Mouse (Mus musculus) splenic B cell, adult 2 months (primary cell): ENCODE results near the gene Adamtsl5.

Experiments
- DNase-seq: peaks from one replicate; pipeline ENCODE4 v3.0.0-alpha.2; 2011; ENCODE audit warnings: low read depth, low spot score
- H3K27me3 ChIP-seq: 2 replicates; pipeline ENCODE4 v1.6.1; 2012; ENCODE audit warnings: mild to moderate bottlenecking, low read length, moderate library complexity, mixed read lengths; ENCODE audit not compliant: control insufficient read depth, poor library complexity, insufficient read depth, severe bottlenecking
- H3K36me3 ChIP-seq: 2 replicates; pipeline ENCODE4 v1.6.1; 2012; ENCODE audit warnings: mild to moderate bottlenecking, low read length, moderate library complexity, mixed read lengths; ENCODE audit not compliant: control insufficient read depth, poor library complexity, insufficient read depth, severe bottlenecking

Adamtsl5 gene

DNA sequence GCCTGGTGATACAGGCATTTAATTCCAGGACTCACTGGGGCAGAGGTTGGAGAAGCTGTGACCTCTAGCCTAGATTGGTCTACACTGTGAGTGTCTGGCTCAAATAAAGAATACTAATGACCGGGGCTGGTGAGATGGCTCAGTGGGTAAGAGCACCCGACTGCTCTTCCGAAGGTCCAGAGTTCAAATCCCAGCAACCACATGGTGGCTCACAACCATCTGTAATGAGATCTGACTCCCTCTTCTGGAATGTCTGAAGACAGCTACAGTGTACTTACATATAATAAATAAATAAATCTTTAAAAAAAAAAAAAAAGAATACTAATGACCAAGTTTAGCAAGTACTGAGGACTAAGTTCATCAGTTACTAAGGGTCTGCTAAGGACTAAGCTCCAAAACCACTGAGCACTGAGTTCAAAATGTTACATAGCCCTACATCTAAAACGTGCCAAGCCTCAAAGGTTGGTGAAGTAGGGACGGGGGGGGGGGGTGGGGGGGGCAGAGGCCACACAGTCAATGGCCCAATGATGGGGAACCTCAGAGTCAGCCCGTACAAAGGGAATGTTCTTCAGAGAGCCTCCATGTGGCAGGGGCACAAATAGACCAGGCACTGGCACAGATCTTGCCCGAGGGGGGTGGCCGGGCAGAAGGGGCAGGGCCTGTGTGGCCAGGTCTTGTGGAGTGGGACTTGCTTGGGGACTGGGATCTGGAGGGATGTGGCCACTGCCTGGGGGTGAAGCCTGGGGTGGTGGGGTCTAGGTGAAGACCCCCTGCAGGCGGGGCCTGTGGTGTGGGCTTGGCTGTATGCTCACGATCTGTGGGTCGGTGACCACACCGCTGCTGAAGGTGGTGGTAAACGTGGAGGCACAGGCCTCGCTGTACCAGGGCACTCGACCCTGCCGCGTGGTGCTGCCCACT is 23.8 kb downstream of the Adamtsl5 start:
- no peak for DNase-seq
- H3K27me3 ChIP-seq: no peaks in the 10 kb centered on the region
- no peaks in the 10 kb centered on the region for H3K36me3 ChIP-seq

DNA sequence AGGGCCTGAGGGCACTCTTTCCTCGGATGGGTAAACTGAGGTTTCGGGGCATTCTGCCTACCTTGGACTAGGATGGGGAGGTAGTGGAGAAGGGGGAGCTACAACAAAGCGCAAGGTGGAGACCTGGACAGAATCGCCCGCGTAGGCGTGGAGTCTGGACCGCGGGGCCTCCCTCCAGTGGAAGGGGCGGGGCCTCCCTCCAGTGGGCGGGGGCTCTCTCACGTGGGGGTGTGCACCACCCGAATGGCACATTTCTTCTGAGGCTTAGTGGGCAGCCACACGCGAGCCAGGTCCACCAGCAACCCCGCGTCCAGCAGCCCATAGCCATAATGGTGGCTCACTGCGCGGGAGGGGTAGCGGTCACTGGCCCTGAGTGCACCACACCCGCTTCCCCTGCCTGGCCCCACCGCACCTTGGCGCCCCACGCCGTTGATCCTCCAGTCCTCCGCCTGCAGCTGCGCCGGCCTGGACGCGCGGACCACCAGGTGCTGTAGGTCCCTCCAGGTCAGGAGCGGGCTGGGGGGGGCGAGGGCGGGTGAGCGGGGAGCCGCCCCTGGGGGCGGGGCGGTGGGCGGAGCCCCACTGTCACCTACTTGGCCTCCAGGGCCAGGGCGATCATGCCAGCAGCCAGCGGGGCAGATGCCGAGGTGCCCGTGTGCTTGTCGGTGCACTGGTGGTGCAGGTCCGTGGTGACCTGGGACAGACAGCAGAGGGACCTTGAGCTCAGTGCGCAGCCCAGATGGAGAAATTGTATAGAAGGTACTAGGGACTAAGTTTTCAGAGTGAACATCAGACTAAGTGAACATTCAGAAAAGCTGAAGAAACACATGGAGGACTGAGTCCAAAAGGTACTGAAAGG is 24.7 kb downstream of the Adamtsl5 start:
- Histone ChIP-seq H3K27me3 (no peaks in the 10 kb centered on the region), H3K36me3 (no peaks in the 10 kb centered on the region)
- peak; percentile 80 for DNase-seq

DNA sequence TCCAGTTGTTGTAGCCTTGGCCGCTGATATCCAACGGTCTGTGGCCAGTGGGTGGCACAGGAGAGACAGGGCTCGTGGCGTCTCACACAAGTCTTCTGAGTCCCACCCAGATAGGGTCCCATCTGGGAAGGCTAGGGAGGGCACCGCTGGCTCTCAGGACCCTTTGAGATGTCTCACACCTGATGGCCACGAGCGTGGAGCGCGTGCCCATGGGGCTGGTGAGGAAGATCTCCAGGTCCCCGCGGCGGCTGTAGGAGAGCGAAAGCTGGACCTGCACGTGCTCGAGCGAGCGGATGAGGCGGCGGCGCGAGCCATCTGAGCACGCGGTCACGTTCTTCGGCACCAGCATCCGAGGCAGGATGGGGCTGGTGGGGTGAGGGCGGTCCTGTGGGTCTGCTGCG is 25.4 kb downstream of the Adamtsl5 start:
- no peaks in the 10 kb centered on the region for H3K36me3 ChIP-seq
- H3K27me3 ChIP-seq: no peaks in the 10 kb centered on the region
- peak; percentile 56 for DNase-seq

DNA sequence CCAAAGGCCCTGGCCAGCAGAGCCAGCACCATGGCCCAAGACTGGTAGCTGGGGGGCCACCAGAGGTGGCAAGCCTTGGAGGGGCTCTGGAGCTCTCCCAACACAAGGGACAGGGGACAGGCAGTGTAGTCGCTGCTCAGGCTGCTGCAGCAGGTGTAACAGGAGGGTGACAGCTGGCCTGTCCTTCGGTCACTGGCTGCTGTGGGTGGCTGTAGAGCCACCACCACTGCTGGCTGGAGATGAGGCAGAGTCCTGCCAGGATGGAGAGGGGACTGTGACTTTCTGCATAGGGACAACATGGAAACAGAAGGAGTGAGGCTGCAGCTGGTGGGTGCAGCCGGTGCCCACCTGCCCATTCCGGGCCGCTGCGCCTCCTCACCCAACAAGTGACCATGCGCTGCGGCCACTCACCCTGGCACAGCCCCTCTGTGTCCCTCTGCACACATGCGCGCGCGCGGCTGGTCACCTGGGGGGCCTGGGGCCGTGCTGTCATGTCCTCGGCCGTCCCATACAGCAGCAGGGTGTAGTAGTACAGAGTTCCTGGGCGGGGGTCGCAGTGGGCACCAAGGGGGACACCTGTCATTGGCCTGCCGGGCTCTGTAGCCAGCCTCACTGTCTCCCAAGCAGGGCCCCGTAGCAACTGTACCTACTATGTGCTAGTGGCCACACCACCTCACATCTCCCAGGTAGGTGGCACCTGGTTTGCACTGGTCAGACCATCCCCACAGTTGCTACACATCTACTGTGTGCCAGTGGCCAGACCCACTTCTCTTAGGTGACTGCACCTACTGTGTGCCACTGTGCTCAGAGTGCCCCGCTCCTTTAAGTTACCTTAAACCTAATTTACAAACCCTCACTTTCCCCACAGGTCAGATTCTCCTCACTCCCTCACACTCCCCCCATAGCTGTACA is 26.3 kb downstream of the Adamtsl5 start:
- H3K27me3 ChIP-seq: no peaks in the 10 kb centered on the region
- DNase-seq: no peak
- no peaks in the 10 kb centered on the region; the same call in 1 of the 2 replicates for H3K36me3 ChIP-seq

DNA sequence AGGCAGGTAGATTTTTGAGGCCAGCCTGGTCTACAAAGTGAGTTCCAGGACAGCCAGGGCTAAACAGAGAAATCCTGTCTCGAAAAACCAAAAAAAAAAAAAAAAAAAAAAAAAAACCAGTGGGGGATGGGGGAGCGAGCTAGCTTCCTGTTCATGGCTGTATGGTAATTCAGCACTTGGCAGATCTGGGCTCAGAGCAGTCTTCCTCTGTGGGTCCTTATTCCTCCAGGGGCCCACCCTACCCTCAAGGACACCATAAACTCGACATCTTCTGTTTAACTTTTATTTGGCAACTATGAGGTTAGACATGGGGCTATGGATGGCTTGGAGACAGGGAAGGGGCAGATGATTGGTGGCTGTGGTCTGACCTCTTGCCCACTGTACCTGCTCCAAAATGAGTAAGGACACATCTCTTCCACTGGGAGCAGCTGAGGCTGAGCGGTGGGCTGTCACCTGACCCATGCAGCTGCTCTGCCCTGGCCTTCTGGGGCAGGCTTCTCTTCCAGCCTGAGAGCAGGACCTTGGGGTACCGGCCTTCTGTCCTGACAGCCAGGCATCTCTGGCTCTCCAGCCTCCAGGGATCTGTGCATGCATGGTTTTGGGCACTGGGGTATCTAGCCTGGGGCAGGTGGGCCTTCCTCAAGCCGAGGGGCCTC is 27.1 kb downstream of the Adamtsl5 start:
- H3K27me3 ChIP-seq: no peaks in the 10 kb centered on the region
- no peak for DNase-seq
- H3K36me3 ChIP-seq: no peaks in the 10 kb centered on the region; the same call in 1 of the 2 replicates

DNA sequence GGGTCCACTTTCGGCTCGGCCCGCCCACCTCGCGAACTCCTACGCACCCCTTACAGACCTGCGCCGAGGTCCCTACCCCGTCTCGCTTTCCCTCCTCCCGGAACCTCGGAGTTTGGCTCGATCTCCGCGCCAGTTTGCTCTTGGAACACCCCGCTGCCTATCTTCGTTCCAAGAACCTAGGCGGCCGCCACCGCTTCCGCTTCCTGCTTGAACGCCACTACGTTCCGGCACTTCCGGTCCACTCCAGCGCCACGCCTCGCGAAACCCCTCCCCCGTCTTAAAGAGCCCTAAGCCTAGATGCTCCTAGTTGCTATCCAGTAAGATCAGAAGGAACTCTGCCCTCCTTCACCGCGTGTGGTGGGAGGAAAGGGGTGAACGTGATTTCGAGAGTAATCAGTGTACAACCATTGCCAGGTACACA is 27.9 kb downstream of the Adamtsl5 start, which contains the start of gene 2310011J03Rik:
Gene 2310011J03Rik (minus strand): TSS at position 198 of the 421 bp plus-strand sequence.
- Histone ChIP-seq H3K36me3 (no peaks in the 10 kb centered on the region; the same call in 1 of the 2 replicates), H3K27me3 (no peaks in the 10 kb centered on the region)
- DNase-seq: peak; percentile 91

DNA sequence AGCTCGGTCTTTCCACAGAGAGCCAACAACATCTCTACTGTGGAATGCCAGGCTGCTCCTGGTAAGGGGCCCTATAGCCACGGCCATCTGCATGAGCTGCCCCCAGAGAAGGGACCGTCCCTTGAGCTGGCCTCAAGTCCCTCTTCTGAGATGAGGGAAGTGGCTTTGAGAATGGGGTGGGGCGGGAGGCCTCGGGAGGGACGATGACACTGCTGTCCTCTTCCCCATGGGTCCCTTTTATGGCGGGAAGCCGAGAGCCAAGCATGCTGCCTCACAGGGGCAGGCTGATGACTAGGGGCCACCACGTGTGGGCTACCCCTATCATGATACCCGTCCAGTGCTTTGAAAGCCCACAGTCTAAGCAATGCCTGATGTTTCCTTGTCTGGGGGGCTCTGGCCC is 31.2 kb downstream of the Adamtsl5 start:
- H3K27me3 ChIP-seq: no peaks in the 10 kb centered on the region
- DNase-seq: no peak
- no peaks in the 10 kb centered on the region; the same call in 1 of the 2 replicates for H3K36me3 ChIP-seq

DNA sequence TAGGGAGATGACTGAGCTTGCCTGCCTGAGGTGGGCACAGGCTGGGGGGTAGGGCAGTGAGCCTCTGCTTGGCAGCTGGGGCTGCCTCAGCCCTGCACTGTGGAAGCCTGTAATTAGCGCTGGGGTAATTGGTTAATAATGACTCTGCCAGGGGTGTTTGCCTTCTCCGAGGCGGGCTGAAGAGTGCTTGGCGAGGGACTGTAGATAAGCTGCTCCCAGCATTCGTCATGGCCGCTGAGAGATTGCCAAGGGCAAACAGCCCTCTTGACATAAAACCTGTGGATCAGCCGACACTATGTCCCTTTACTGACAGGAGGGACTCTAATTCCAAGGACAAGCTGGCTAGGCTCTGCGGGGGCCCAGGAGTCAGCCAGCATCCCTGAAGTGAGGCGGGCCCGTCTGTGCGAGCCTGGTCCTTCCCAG is 31.8 kb downstream of the Adamtsl5 start:
- no peaks in the 10 kb centered on the region for H3K27me3 ChIP-seq
- no peaks in the 10 kb centered on the region; the same call in 1 of the 2 replicates for H3K36me3 ChIP-seq
- no peak for DNase-seq

DNA sequence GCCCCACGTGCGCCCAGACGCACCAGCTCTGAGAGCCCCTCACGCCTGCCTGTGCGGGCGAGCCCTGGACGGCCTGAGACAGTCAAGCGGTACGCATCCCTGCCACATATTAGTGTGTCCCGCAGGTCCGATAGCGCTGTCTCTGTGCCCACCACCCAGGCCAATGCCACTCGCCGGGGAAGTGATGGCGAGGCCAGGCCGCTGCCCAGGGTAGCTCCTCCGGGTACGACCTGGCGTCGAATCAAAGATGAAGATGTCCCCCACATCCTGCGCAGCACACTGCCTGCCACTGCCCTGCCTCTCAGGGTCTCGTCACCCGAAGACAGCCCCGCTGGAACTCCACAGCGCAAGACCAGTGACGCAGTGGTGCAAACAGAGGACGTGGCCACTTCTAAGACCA is 32.9 kb downstream of the Adamtsl5 start:
- H3K27me3 ChIP-seq: no peaks in the 10 kb centered on the region
- no peaks in the 10 kb centered on the region; the same call in 1 of the 2 replicates for H3K36me3 ChIP-seq
- DNase-seq: no peak

DNA sequence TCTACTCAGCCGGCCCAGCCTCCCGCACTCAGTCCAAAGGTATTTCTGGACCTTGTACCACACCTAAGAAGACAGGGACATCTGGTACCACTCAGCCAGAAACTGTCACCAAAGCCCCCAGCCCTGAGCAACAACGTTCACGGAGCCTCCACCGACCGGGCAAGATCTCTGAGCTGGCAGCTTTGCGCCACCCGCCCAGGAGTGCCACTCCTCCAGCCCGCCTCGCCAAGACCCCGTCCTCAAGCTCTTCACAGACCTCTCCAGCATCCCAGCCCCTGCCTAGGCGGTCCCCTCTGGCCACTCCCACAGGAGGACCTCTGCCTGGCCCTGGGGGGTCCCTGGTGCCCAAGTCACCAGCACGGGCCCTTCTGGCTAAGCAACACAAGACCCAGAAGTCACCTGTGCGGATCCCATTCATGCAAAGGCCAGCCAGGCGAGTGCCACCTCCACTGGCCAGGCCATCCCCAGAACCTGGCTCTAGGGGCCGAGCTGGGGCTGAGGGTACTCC is 33.7 kb downstream of the Adamtsl5 start:
- Histone ChIP-seq H3K27me3 (no peaks in the 10 kb centered on the region), H3K36me3 (no peaks in the 10 kb centered on the region; the same call in 1 of the 2 replicates)
- DNase-seq: no peak

DNA sequence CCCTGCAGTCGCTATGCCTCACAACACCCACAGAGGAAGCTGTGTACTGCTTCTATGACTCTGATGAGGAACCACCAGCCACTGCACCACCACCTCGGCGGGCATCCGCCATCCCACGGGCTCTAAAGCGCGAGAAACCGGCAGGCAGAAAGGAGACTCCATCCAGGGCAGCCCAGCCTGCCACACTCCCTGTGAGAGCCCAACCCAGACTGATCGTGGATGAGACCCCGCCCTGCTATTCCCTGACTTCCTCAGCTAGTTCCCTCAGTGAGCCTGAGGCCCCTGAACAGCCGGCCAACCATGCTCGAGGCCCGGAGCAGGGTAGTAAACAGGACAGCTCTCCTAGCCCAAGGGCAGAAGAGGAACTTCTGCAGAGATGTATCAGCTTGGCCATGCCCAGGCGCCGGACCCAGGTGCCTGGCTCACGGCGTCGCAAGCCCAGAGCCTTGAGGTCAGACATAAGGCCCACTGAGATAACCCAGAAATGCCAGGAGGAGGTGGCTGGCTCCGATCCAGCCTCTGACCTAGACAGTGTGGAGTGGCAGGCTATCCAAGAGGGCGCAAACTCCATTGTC is 34.5 kb downstream of the Adamtsl5 start:
- DNase-seq: peak; percentile 67

DNA sequence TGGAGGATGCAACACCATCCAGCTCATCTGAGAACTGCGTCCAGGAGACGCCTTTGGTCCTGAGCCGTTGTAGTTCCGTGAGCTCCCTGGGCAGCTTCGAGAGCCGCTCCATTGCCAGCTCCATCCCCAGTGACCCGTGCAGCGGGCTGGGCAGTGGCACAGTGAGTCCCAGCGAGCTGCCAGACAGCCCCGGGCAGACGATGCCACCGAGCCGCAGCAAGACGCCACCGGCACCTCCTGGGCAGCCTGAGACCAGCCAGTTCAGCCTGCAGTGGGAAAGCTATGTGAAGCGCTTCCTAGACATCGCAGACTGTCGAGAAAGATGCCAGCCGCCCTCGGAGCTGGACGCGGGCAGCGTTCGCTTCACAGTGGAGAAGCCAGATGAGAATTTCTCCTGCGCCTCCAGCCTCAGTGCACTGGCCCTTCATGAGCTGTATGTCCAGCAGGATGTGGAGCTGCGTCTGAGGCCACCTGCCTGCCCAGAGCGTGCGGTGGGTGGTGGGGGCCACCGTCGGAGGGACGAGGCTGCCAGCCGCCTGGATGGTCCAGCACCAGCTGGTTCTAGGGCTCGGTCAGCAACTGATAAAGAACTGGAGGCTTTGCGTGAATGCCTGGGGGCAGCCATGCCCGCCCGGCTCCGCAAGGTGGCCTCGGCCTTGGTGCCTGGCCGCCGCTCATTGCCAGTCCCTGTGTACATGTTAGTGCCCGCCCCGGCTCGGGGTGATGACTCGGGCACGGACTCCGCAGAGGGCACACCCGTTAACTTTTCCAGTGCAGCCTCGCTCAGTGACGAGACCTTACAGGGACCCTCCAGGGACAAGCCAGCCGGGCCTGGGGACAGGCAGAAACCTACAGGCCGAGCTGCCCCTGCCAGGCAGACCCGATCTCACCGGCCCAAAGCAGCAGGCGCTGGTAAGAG is 35.4 kb downstream of the Adamtsl5 start:
- Histone ChIP-seq H3K36me3 (no peaks in the 10 kb centered on the region; the same call in 1 of the 2 replicates), H3K27me3 (no peaks in the 10 kb centered on the region)
- DNase-seq: no peak

More for the DNA sequence above, 34.5 kb downstream of the Adamtsl5 start:
- Histone ChIP-seq H3K27me3 (no peaks in the 10 kb centered on the region), H3K36me3 (no peaks in the 10 kb centered on the region; the same call in 1 of the 2 replicates)
